Mouse (Mus musculus) left cerebral cortex, adult 11 months (tissue): Measurements from ENCODE around the gene Ifnar1.

Experiments used
- DNase-seq: peaks from one replicate; pipeline ENCODE4 v3.0.0; 2022; ENCODE audit warnings: low spot score

The Ifnar1 gene

DNA sequence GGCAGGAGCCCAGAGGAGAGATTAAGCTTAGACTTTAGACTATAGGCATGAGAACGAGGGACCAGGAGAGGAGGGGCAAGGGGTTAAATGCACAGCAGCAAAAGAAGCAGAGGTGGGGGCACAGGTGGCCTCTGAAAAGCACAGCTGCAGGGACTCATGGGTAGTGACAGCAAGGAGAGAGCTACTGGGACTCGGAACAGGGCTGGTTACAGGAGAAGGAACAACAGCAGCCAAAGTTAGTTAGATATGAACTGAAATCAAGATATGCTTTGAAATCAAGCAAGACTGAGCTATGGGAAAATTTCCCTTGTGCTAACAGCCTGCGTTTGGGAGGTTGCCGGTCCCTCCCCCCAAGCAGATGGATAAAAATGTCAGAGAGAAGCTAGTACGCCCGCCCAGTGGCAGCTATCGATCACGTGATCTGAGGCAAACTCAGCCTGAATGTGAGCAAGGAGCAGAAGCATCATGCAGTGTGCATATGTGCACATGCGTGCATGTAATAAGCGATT is 56.6 kb downstream of the Ifnar1 start:
- no peak for DNase-seq

GRCm38 (mm10) chr16:91543619-91544018 is 58.6 kb downstream of the Ifnar1 start:
- DNase-seq: no peak

DNA sequence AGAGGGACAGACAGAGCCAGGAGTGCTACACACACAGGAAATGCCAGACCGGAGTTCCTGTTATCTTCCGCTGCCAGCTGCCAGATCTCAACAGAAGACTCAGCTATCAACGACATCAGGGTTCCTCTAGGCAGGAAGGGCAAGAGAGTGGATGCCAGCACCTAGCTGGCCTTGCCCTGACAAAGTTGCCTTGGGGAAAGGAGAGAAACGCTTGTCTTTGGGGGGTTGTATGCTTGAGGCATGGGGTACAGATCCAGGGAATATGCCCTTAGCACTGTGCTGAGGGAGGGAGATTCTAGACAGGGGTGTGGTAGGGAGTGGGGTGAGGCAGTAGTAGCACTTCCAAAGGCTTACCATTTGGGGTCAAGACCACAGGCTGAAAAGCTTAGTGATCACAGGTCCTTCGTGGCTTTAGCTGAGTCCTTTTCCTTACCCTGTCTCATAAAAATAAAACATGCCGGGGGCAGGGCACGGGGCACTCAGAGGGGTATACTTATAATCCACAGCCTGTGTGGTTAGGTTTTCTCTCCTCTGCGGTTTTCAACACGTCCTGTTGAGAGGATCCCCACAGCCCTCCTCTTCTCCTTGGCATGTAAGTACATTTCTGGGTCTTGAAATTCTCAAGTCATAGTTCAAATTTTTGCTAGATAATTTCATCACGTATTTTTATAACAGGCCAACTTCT is 60.7 kb downstream of the Ifnar1 start:
- no peak for DNase-seq

DNA sequence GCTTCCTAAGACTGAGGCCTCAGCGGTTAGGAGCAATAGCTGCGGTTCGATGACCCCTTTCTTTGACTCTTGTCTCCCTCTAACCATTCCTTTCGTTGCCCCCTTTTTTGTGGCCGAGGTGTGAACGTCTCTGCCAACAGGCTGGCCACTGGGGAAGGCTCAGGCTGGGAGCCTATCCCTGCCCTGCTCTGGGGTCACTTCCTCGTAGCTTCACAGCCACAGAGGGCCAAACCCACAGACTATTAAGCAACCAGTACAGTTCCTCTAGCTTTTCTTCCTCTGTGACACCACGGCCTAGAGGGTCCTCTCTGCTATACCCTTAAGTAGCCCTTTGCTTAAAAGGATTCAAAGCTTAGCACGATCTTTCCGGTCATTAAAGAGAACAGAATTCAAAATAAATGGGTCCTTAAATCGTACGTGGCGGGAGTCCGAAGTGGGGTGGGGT is 61.4 kb downstream of the Ifnar1 start:
- no peak for DNase-seq

GRCm38 (mm10) chr16:91546836-91547741 is 62.1 kb downstream of the Ifnar1 start, which contains the start of gene Ifngr2:
TSS of gene Ifngr2 (plus strand) at chr16:91547072.
- DNase-seq: no peak

DNA sequence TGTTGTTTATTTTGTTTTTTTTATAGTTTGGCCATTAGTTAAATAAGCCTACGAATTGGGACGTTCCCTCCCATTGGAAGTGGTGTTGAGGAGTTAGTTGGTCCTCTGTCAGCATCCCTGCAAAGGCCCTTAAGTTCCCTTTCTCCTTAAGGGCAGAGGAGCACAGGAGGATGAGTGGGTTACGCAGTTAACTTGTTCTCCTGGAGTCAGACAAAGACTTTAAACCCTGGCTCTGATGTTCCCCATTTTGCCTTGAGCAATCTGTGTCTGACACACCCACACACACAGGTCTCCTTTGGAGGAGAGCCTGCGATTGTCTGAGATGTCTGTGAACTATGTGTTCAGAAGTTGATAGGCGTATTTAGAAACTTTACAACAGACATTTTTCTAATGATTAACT is 62.9 kb downstream of the Ifnar1 start:
- no peak for DNase-seq

GRCm38 (mm10) chr16:91548586-91548985 is 63.5 kb downstream of the Ifnar1 start:
- DNase-seq: no peak

GRCm38 (mm10) chr16:91548996-91549395 is 64.0 kb downstream of the Ifnar1 start:
- DNase-seq: no peak

- no peak for DNase-seq
Observed at GRCm38 (mm10) chr16:91549616-91550015, 64.6 kb downstream of the Ifnar1 start.

DNA sequence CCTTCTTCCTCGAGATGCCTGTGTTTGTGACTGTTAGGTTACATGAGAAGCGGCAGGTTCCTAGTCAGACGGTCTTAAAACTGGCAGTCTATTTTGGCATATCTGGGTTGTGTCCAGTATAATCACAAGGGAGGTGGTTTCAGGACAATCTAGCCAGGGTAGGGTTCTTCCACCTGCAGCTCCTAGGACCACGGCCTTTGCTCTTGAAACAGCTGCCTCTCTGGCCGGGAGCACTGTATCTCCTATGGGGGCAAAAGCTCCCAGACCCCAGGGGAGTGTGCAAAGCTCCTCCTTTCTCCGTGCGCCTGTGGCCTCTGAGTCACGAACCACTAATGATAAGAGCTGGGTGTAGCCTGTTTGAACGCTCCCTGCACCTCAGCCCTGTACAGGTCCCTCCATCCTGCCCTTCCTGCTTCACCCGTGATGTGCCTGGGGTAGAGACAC is 66.1 kb downstream of the Ifnar1 start:
- no peak for DNase-seq

DNA sequence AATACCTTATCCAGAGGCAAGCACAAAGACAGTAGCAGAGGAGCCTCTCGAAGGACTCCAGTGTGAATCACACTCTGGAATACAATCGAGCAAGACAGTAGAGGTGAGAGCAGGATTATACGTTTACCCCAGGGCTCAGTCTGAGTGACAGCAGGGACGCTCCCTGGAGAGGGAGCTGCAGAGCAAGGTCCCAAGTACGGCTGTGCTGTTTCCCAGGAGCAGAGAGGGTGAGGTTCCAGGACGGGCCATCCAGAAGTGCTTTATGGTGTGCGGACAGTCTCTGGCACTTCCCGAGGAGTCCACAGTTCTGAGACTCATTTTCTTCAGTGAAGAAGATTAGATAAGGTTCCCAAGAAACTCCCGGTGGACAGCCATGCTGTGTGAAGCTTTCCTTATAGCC is 67.0 kb downstream of the Ifnar1 start:
- DNase-seq: no peak

- no peak for DNase-seq
Observed at GRCm38 (mm10) chr16:91553625-91554024, 68.6 kb downstream of the Ifnar1 start.

DNA sequence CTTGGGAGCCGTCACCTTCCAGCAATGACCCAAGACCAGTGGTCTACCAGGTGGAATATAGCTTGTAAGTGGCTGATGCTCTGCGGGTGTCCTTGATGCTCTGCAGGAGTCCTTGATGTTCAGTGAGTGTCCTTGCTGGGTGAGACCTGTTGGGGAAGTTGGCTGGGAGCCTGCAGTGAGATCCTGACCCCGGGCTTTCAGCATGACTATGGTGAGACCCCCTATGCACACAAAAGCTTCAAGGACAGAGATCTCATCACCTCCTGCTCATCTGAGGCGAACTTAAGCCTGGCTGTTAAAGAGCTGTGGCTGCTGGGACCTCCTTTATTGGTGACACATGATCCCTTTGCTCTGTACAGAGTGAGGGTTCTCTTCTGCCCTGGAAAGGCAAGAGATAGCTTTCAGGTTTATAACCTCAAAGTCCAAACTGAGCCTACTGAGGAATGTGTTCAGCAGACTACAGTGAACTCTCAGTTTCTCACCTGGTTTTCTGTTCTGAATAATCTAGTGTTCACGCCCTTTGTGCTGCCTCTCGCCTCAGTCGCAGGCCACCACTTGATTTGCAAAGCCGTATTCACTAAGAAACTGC is 70.1 kb downstream of the Ifnar1 start:
- no peak for DNase-seq

GRCm38 (mm10) chr16:91556659-91557058 is 71.6 kb downstream of the Ifnar1 start:
- no peak for DNase-seq
